Mouse (Mus musculus) stomach, embryonic 14.5 days (tissue): ENCODE results near the gene Snrnp35. TPM values are rescaled to one million over a fixed set of nuclear protein-coding genes. Genes with fewer than 3 reads are reported as not detected.
"Not testable (repeated sequence)": the region's sequence is repeated elsewhere in the genome, so short reads cannot be mapped to it uniquely, and the experiment has no call there.

ENCODE experiments used
- ATAC-seq: fragments of 200-750 bp; cut with Nextera tagmentation; 2 replicates; pipeline ENCODE4 v1.8.0; 2017; ENCODE audit warnings: low read depth, moderate TSS enrichment; ENCODE audit not compliant: insufficient number of reproducible peaks, insufficient read depth, low FRiP score
- H3K27ac ChIP-seq: fragments of 300-500 bp; sonication (generic); 2 replicates; pipeline ENCODE4 v1.5.1; 2014; ENCODE audit warnings: mild to moderate bottlenecking, low read length, moderate library complexity, mixed read lengths
- H3K27me3 ChIP-seq: fragments of 300-500 bp; sonication (generic); 2 replicates; pipeline ENCODE4 v1.6.1; 2014; ENCODE audit warnings: low read length, control low read depth, mixed read lengths; ENCODE audit not compliant: control insufficient read depth, insufficient read depth
- H3K36me3 ChIP-seq: fragments of 300-500 bp; sonication (generic); 2 replicates; pipeline ENCODE4 v1.6.1; 2014; ENCODE audit warnings: mild to moderate bottlenecking, control low read depth, low read length, moderate library complexity, mixed read lengths; ENCODE audit not compliant: control insufficient read depth, insufficient read depth
- H3K4me1 ChIP-seq: fragments of 300-500 bp; sonication (generic); 2 replicates; pipeline ENCODE4 v1.6.1; 2014; ENCODE audit warnings: low read length, control low read depth, mixed read lengths; ENCODE audit not compliant: control insufficient read depth, insufficient read depth
- H3K4me2 ChIP-seq: fragments of 300-500 bp; sonication (generic); replicated peaks from 2 replicates; pipeline ENCODE4 v1.6.1; 2014; ENCODE audit warnings: low read depth, low read length, control low read depth
- H3K4me3 ChIP-seq: fragments of 300-500 bp; sonication (generic); 2 replicates; pipeline ENCODE4 v1.5.1; 2014; ENCODE audit warnings: low read depth, low read length, control low read depth
- H3K9ac ChIP-seq: fragments of 300-500 bp; sonication (generic); replicated peaks from 2 replicates; pipeline ENCODE4 v1.6.1; 2014; ENCODE audit warnings: low read depth, mild to moderate bottlenecking, control low read depth, low read length, moderate library complexity, mixed read lengths
- H3K9me3 ChIP-seq: fragments of 300-500 bp; sonication (generic); 2 replicates; pipeline ENCODE4 v1.6.1; 2016; ENCODE audit warnings: low read depth, low read length, control low read depth; ENCODE audit not compliant: control insufficient read depth
- WGBS: fragments of 180-500 bp; shearing (Covaris S2); extraction: QIAGEN DNeasy Blood & Tissue Kit; methylation state at CpG from one replicate; pipeline ENCODE4 v1.1.7; 2014; 5-methylcytosine and 5-hydroxymethylcytosine counted together
- polyA plus RNA-seq: library from polyadenylated mRNA; unstranded; fragments of >200 nt; fragmentation: Nextera tagmentation; extraction: Ambion mirVana; gene quantifications from 2 replicates; pipeline ENCODE4 v1.2.1, GENCODE M21; 2014

Gene Snrnp35
- polyA plus RNA-seq, 1 experiment from 2014 or later: 11.5 TPM

GRCm38 (mm10) chr5:124499001-124499400 lies 16.1 kb downstream of the Snrnp35 start:
- WGBS: 42% methylated on average over 5 of the region's 5 CpGs
- Histone ChIP-seq H3K4me2 (no peak overlapping the region), H3K4me3 (no peak overlapping the region), H3K36me3 (peaks cover 27% of the 10 kb centered on the region), H3K9me3 (no peaks in the 10 kb centered on the region), H3K27ac (no peak overlapping the region), H3K4me1 (no peaks in the 10 kb centered on the region), H3K9ac (no peak overlapping the region), H3K27me3 (no peaks in the 10 kb centered on the region)
- ATAC-seq: no peak

GRCm38 (mm10) chr5:124500037-124500436 lies 17.1 kb downstream of the Snrnp35 start:
- H3K4me1 ChIP-seq, H3K4me3 ChIP-seq, H3K27ac ChIP-seq, H3K9me3 ChIP-seq, ATAC-seq, H3K27me3 ChIP-seq, H3K4me2 ChIP-seq, H3K9ac ChIP-seq: not testable (repeated sequence)
- 82% methylated on average over 2 of the region's 4 CpGs for WGBS
- peaks cover 28% of the 10 kb centered on the region for H3K36me3 ChIP-seq

DNA sequence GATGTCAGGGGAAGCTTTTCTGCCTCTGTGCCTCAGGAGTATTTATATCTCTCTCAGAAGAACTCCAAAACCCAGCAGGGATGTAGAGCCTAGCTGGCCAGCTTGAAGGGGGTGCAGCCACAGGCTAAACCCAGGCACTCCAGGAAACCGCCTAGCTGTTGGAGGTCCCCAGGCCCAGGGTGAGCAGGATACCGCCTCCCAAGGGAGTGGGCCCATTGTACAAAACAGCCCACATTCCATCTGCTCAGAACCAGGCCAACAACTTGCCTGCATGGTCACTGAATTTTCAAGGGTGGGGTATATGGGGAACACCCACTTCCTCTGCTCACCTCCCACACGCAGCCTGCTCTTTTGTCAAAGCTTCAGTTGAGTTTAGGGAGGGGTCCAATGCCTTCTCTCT lies 17.6 kb downstream of the Snrnp35 start:
- no peak for ATAC-seq
- Histone ChIP-seq H3K4me1 (no peaks in the 10 kb centered on the region), H3K4me3 (no peak overlapping the region), H3K9ac (no peak overlapping the region), H3K27ac (no peak overlapping the region), H3K27me3 (no peaks in the 10 kb centered on the region), H3K36me3 (peaks cover 24% of the 10 kb centered on the region), H3K4me2 (no peak overlapping the region), H3K9me3 (no peaks in the 10 kb centered on the region)
- 87% methylated on average over 3 of the region's 3 CpGs for WGBS

GRCm38 (mm10) chr5:124501541-124501940 lies 18.6 kb downstream of the Snrnp35 start:
- no peak overlapping the region for H3K4me2 ChIP-seq
- H3K4me3 ChIP-seq: no peak overlapping the region
- H3K36me3 ChIP-seq: peaks cover 21% of the 10 kb centered on the region
- H3K9me3 ChIP-seq: no peaks in the 10 kb centered on the region
- no peak overlapping the region for H3K27ac ChIP-seq
- 89% methylated on average over 10 of the region's 10 CpGs for WGBS
- no peak overlapping the region for H3K9ac ChIP-seq
- 0 out of 2 replicates have a peak, but pooled peaks cover 2% of the 10 kb centered on the region for H3K4me1 ChIP-seq
- H3K27me3 ChIP-seq: no peaks in the 10 kb centered on the region
- ATAC-seq: no peak

DNA sequence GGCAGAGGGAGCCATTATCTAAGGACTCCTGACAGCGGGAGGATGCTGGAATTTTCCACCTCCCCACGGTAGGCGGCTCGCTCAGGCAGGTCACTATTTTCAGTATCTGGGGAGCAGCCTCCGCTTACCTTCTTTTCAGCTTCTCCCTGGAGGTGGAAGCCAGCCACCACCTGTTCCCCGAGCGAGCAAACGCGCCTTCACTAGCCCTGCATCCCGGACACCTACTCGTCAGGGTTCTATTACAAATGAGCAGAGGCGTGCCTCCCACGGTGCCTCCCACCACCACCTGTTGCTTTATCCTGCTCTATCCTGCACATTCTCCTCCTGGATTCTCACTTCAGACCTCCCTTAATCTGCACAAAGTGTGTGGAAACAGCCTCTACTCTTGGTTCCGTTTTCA lies 20.8 kb downstream of the Snrnp35 start:
- Histone ChIP-seq H3K9me3 (no peaks in the 10 kb centered on the region), H3K4me2 (no peak overlapping the region), H3K4me3 (no peak overlapping the region), H3K27me3 (no peaks in the 10 kb centered on the region), H3K4me1 (peaks cover 14% of the 10 kb centered on the region; the same call in 1 of the 2 replicates), H3K36me3 (peaks cover 20% of the 10 kb centered on the region), H3K27ac (no peak overlapping the region), H3K9ac (no peak overlapping the region)
- WGBS: 58% methylated on average over 14 of the region's 14 CpGs
- no peak for ATAC-seq

DNA sequence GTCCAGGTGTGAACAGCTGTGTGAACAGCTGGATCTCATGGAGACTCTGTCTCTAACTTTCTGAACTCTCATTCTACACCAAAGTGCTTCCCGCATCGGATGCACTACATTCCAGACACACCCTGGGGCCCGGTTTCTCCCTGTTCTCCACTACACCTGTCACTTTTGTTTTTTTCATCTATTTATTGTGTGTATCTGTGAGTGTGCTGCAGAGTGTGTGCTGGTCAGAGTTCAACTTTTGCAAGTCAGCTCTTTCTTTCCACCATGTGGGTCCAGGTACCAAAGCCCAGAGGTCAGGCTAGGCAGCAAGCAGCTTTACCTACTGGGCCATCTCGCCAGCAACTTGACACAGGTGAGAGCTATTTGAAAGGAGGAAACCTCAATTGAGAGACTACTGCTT lies 22.3 kb downstream of the Snrnp35 start:
- H3K27ac ChIP-seq: no peak overlapping the region
- no peak overlapping the region for H3K4me2 ChIP-seq
- H3K36me3 ChIP-seq: peaks cover 20% of the 10 kb centered on the region
- ATAC-seq: no peak
- H3K4me3 ChIP-seq: no peak overlapping the region
- peaks cover 14% of the 10 kb centered on the region; the same call in 1 of the 2 replicates for H3K4me1 ChIP-seq
- WGBS: 79% methylated on average over 4 of the region's 4 CpGs
- H3K27me3 ChIP-seq: no peaks in the 10 kb centered on the region
- no peak overlapping the region for H3K9ac ChIP-seq
- no peaks in the 10 kb centered on the region for H3K9me3 ChIP-seq

- H3K36me3 ChIP-seq: peaks cover 9% of the 10 kb centered on the region
- WGBS: 31% methylated on average over 10 of the region's 10 CpGs
- H3K9ac ChIP-seq: no peak overlapping the region
- no peaks in the 10 kb centered on the region for H3K27me3 ChIP-seq
- no peak overlapping the region for H3K27ac ChIP-seq
- H3K4me3 ChIP-seq: no peak overlapping the region
- peaks cover 14% of the 10 kb centered on the region; the same call in 1 of the 2 replicates for H3K4me1 ChIP-seq
- ATAC-seq: peak; percentile 1; the same call in 1 of the 2 replicates
- no peaks in the 10 kb centered on the region for H3K9me3 ChIP-seq
- no peak overlapping the region for H3K4me2 ChIP-seq
These were observed 23.9 kb downstream of the Snrnp35 start for GRCm38 (mm10) chr5:124506731-124507359.

DNA sequence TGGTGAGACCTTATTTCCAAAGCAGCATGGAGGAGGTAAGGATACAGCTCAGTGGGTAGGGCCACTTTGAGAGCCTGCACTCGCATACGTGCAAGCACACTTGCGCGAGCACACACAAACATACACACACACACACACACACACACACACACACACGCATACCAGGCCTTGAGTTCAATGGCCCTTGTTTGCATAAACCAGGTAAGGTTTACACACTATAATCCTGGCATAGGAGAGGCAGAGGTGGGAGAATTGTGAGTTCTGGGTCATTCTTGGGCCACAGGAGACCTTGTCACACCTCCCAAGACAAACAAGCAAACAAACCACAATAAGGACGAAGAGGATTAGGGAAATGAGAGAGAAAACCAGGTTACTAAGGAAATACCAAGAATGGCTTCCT lies 26.3 kb downstream of the Snrnp35 start:
- H3K9ac ChIP-seq: no peak overlapping the region
- peaks cover 14% of the 10 kb centered on the region; the same call in 1 of the 2 replicates for H3K4me1 ChIP-seq
- no peak overlapping the region for H3K27ac ChIP-seq
- H3K4me2 ChIP-seq: no peak overlapping the region
- no peaks in the 10 kb centered on the region for H3K9me3 ChIP-seq
- ATAC-seq: peak; percentile 38; the same call in 1 of the 2 replicates
- WGBS: 80% methylated on average over 6 of the region's 6 CpGs
- no peaks in the 10 kb centered on the region for H3K27me3 ChIP-seq
- H3K4me3 ChIP-seq: no peak overlapping the region
- peaks cover 15% of the 10 kb centered on the region for H3K36me3 ChIP-seq
